Mouse (Mus musculus) hindbrain, embryonic 15.5 days (tissue): ENCODE data around the gene Wdr20. TPM values are rescaled to one million over a fixed set of nuclear protein-coding genes. Genes with fewer than 3 reads are reported as not detected.

ENCODE experiments used
- ATAC-seq: fragments of 200-750 bp; cut with Nextera tagmentation; 2 replicates; pipeline ENCODE4 v1.8.0; 2017; ENCODE audit warnings: low read depth, moderate number of reproducible peaks, moderate TSS enrichment; ENCODE audit not compliant: low FRiP score
- H3K27ac ChIP-seq: fragments of 300-500 bp; sonication (generic); replicated peaks from 2 replicates; pipeline ENCODE4 v1.5.1; 2015; ENCODE audit warnings: mild to moderate bottlenecking, inconsistent platforms
- H3K27me3 ChIP-seq: fragments of 300-500 bp; sonication (generic); 2 replicates; pipeline ENCODE4 v1.6.1; 2015; ENCODE audit warnings: control low read depth, inconsistent platforms
- H3K36me3 ChIP-seq: fragments of 300-500 bp; sonication (generic); 2 replicates; pipeline ENCODE4 v1.6.1; 2015; ENCODE audit warnings: control low read depth, inconsistent platforms
- H3K4me1 ChIP-seq: fragments of 300-500 bp; sonication (generic); replicated peaks from 2 replicates; pipeline ENCODE4 v1.6.1; 2015; ENCODE audit warnings: control low read depth, inconsistent platforms
- H3K4me2 ChIP-seq: fragments of 300-500 bp; sonication (generic); 2 replicates; pipeline ENCODE4 v1.6.1; 2015; ENCODE audit warnings: moderate library complexity, mild to moderate bottlenecking, inconsistent platforms
- H3K4me3 ChIP-seq: fragments of 300-500 bp; sonication (generic); 2 replicates; pipeline ENCODE4 v1.5.1; 2015; ENCODE audit warnings: mild to moderate bottlenecking, inconsistent platforms
- H3K9ac ChIP-seq: fragments of 300-500 bp; sonication (generic); 2 replicates; pipeline ENCODE4 v1.6.1; 2015; ENCODE audit warnings: inconsistent platforms
- H3K9me3 ChIP-seq: fragments of 300-500 bp; sonication (generic); 2 replicates; pipeline ENCODE4 v1.6.1; 2016; ENCODE audit warnings: control low read depth, inconsistent platforms
- WGBS: fragments of 180-500 bp; shearing (Covaris S2); methylation state at CpG from one replicate; pipeline ENCODE4 v1.1.7; 2015; 5-methylcytosine and 5-hydroxymethylcytosine counted together
- polyA plus RNA-seq: library from polyadenylated mRNA; unstranded; fragments of >200 nt; fragmentation: Nextera tagmentation; extraction: Ambion mirVana; gene quantifications from 2 replicates; pipeline ENCODE4 v1.2.1, GENCODE M21; 2015

Wdr20 gene
- polyA plus RNA-seq, 1 experiment from 2014 or later: 24.4 TPM

- ATAC-seq: 0 out of 2 replicates have a peak, but pooled peaks have one; percentile 6
- WGBS: 16% methylated on average over 9 of the region's 9 CpGs
- Histone ChIP-seq H3K27ac (peak overlapping the region; percentile 62; the same call in 1 of the 2 replicates), H3K4me2 (peak overlapping the region; percentile 75), H3K9ac (peak overlapping the region; percentile 79), H3K27me3 (peaks cover 12% of the 10 kb centered on the region), H3K4me1 (peaks cover 15% of the 10 kb centered on the region), H3K36me3 (peaks cover 9% of the 10 kb centered on the region), H3K9me3 (no peaks in the 10 kb centered on the region), H3K4me3 (peak overlapping the region; percentile 59)
These were observed 113.1 kb downstream of the Wdr20 start for GRCm38 (mm10) chr12:110850929-110851256.

- 80% methylated on average over 12 of the region's 12 CpGs for whole genome bisulfite sequencing
- H3K4me3 ChIP-seq: no peak overlapping the region
- H3K9ac ChIP-seq: no peak overlapping the region
- H3K4me1 ChIP-seq: peaks cover 15% of the 10 kb centered on the region
- no peak overlapping the region for H3K27ac ChIP-seq
- H3K9me3 ChIP-seq: no peaks in the 10 kb centered on the region
- H3K36me3 ChIP-seq: peaks cover 9% of the 10 kb centered on the region
- no peak for ATAC-seq
- H3K27me3 ChIP-seq: peaks cover 7% of the 10 kb centered on the region
- H3K4me2 ChIP-seq: peak overlapping the region; percentile 75
These were observed 113.7 kb downstream of the Wdr20 start for GRCm38 (mm10) chr12:110851414-110851813.

DNA sequence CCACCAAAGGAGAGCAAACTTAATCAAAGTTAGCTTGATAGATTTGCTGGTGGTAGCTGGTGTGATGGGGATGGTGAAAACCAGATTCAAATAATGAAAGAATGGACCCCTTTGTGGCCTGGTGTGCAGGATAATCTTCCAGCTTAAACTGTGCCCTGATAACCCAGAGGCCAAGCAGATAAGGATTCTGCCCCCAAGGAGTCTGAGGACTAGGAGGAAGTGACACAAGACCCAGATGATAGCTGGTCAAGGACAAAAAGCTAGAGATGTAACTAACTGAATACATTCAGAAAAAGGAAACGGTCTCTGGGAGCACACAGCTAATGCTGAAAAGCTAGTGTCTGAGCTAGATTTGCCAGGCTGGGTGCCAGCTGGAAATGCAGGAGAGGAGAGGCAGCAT lies 114.2 kb downstream of the Wdr20 start:
- Histone ChIP-seq H3K4me1 (peaks cover 15% of the 10 kb centered on the region), H3K27ac (no peak overlapping the region), H3K9ac (no peak overlapping the region), H3K27me3 (0 out of 2 replicates have a peak, but pooled peaks cover 2% of the 10 kb centered on the region), H3K36me3 (peaks cover 9% of the 10 kb centered on the region), H3K9me3 (no peaks in the 10 kb centered on the region), H3K4me2 (no peak overlapping the region), H3K4me3 (no peak overlapping the region)
- 95% methylated on average over 1 of the region's 1 CpGs for WGBS
- no peak for ATAC-seq

Other genes starting within 250 kb of the Wdr20 start
- gene Dync1h1, start 136.5 kb upstream of the Wdr20 start, polyA plus RNA-seq: 88.1 and 92.9 TPM in 2 replicates
- gene 1700001K19Rik, start 55.3 kb upstream of the Wdr20 start, polyA plus RNA-seq: 0.43 and 0.49 TPM in 2 replicates
- 1,417 and 1,497 TPM in 2 replicates for gene Hsp90aa1, start 35.2 kb upstream of the Wdr20 start, polyA plus RNA-seq
- 14.0 and 16.0 TPM in 2 replicates for gene Mok, start 103.0 kb downstream of the Wdr20 start, polyA plus RNA-seq
- gene Zfp839, start 112.3 kb downstream of the Wdr20 start, polyA plus RNA-seq: 4.4 and 4.8 TPM in 2 replicates
- 83.6 and 85.1 TPM in 2 replicates for gene Cinp, start 151.2 kb downstream of the Wdr20 start, polyA plus RNA-seq
- gene Tecpr2, start 151.3 kb downstream of the Wdr20 start, polyA plus RNA-seq: 7.3 and 7.6 TPM in 2 replicates
- 10.1 and 10.5 TPM in 2 replicates for gene Ankrd9, start 241.1 kb downstream of the Wdr20 start, polyA plus RNA-seq